Mouse (Mus musculus) lung, embryonic 16.5 days (tissue): ENCODE data around the gene Arhgap42. TPM values are rescaled to one million over a fixed set of nuclear protein-coding genes. Genes with fewer than 3 reads are reported as not detected.

Experiments used
- ATAC-seq: fragments of 200-750 bp; cut with Nextera tagmentation; 2 replicates; pipeline ENCODE4 v1.8.0; 2017; ENCODE audit warnings: low read depth, mild to moderate bottlenecking, moderate library complexity
- H3K27ac ChIP-seq: fragments of 300-500 bp; sonication (generic); 2 replicates; pipeline ENCODE4 v1.5.1; 2014; ENCODE audit warnings: mild to moderate bottlenecking, control low read depth, low read length
- H3K27me3 ChIP-seq: fragments of 300-500 bp; sonication (generic); 2 replicates; pipeline ENCODE4 v1.6.1; 2014; ENCODE audit warnings: low read depth, low read length, mixed read lengths; ENCODE audit not compliant: control insufficient read depth, insufficient read depth
- H3K36me3 ChIP-seq: fragments of 300-500 bp; sonication (generic); 2 replicates; pipeline ENCODE4 v1.6.1; 2014; ENCODE audit warnings: low read length; ENCODE audit not compliant: control insufficient read depth, insufficient read depth
- H3K4me1 ChIP-seq: fragments of 300-500 bp; sonication (generic); replicated peaks from 2 replicates; pipeline ENCODE4 v1.6.1; 2014; ENCODE audit warnings: low read length, mixed read lengths; ENCODE audit not compliant: control insufficient read depth, insufficient read depth
- H3K4me2 ChIP-seq: fragments of 300-500 bp; sonication (generic); 2 replicates; pipeline ENCODE4 v1.6.1; 2014; ENCODE audit warnings: low read depth, low read length, control low read depth
- H3K4me3 ChIP-seq: fragments of 300-500 bp; sonication (generic); 2 replicates; pipeline ENCODE4 v1.5.1; 2014; ENCODE audit warnings: mild to moderate bottlenecking, low read length, control low read depth
- H3K9ac ChIP-seq: fragments of 300-500 bp; sonication (generic); 2 replicates; pipeline ENCODE4 v1.6.1; 2014; ENCODE audit warnings: low read length, control low read depth
- H3K9me3 ChIP-seq: fragments of 300-500 bp; sonication (generic); 2 replicates; pipeline ENCODE4 v1.6.1; 2016; ENCODE audit warnings: low read length; ENCODE audit not compliant: control insufficient read depth
- WGBS: fragments of 180-500 bp; shearing (Covaris S2); extraction: QIAGEN DNeasy Blood & Tissue Kit; methylation state at CpG from one replicate; pipeline ENCODE4 v1.1.7; 2014; 5-methylcytosine and 5-hydroxymethylcytosine counted together
- polyA plus RNA-seq: library from polyadenylated mRNA; unstranded; fragments of >200 nt; fragmentation: Nextera tagmentation; extraction: Ambion mirVana; gene quantifications from 2 replicates; pipeline ENCODE4 v1.2.1, GENCODE M21; 2015

Gene Arhgap42
- polyA plus RNA-seq, 1 experiment from 2014 or later: 43.9 TPM

- Histone ChIP-seq H3K9me3 (no peaks in the 10 kb centered on the region), H3K4me3 (no peak overlapping the region), H3K27ac (no peak overlapping the region), H3K36me3 (no peaks in the 10 kb centered on the region), H3K27me3 (no peaks in the 10 kb centered on the region), H3K4me2 (no peak overlapping the region), H3K9ac (no peak overlapping the region), H3K4me1 (no peaks in the 10 kb centered on the region)
- ATAC-seq: no peak
- WGBS: 59% methylated on average over 4 of the region's 4 CpGs
Observed at GRCm38 (mm10) chr9:9243834-9244233, 4.9 kb upstream of the Arhgap42 start.

DNA sequence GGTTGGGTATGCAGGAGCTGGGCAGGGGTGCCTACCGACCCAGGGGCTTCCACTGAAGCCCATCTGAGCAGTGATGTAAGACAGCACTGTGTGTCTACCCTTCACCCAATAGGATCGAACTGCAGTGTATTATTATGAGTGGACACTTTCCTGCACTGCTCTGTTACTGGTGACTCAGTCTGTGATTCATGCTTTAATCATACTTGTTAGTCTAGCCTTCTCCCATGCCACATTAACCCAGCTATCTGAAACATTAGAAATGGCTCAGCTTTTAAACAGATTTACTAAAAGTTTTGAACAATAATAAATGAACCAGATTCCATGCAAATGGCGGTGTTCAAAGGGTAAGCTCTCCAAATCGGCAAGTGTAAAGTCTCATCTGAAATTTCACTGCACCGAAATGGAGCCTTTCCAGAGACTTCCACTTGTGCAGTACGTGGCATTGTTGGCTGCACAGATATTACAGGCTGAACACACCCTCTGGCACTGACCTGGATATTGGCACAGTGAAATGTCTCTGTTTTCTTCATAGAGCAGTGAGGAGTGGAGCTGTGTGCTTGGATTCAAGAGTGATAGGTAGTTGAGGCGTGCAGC lies 2.4 kb upstream of the Arhgap42 start:
- 80% methylated on average over 7 of the region's 7 CpGs for WGBS
- Histone ChIP-seq H3K4me2 (no peak overlapping the region), H3K27ac (no peak overlapping the region), H3K4me3 (no peak overlapping the region), H3K4me1 (peaks cover 8% of the 10 kb centered on the region; the same call in 1 of the 2 replicates), H3K9ac (no peak overlapping the region), H3K36me3 (no peaks in the 10 kb centered on the region), H3K27me3 (no peaks in the 10 kb centered on the region), H3K9me3 (no peaks in the 10 kb centered on the region)
- no peak for ATAC-seq

- no peak for ATAC-seq
- peak overlapping the region; percentile 96 for H3K9ac ChIP-seq
- peak overlapping the region; percentile 62 for H3K4me2 ChIP-seq
- H3K4me1 ChIP-seq: peaks cover 8% of the 10 kb centered on the region; the same call in 1 of the 2 replicates
- no peaks in the 10 kb centered on the region for H3K9me3 ChIP-seq
- 29% methylated on average over 5 of the region's 5 CpGs for WGBS
- no peaks in the 10 kb centered on the region for H3K36me3 ChIP-seq
- H3K4me3 ChIP-seq: peak overlapping the region; percentile 96
- no peak overlapping the region for H3K27ac ChIP-seq
- H3K27me3 ChIP-seq: no peaks in the 10 kb centered on the region
Observed at GRCm38 (mm10) chr9:9237511-9237910, 1.4 kb downstream of the Arhgap42 start.

GRCm38 (mm10) chr9:9229662-9230061 lies 9.2 kb downstream of the Arhgap42 start:
- no peak for ATAC-seq
- no peaks in the 10 kb centered on the region for H3K36me3 ChIP-seq
- 0 out of 2 replicates have a peak, but pooled peaks cover 3% of the 10 kb centered on the region for H3K4me1 ChIP-seq
- 64% methylated on average over 3 of the region's 3 CpGs for WGBS
- H3K4me2 ChIP-seq: no peak overlapping the region
- H3K4me3 ChIP-seq: no peak overlapping the region
- no peak overlapping the region for H3K9ac ChIP-seq
- no peak overlapping the region for H3K27ac ChIP-seq
- H3K9me3 ChIP-seq: peaks cover 3% of the 10 kb centered on the region; the same call in 1 of the 2 replicates
- no peaks in the 10 kb centered on the region for H3K27me3 ChIP-seq

DNA sequence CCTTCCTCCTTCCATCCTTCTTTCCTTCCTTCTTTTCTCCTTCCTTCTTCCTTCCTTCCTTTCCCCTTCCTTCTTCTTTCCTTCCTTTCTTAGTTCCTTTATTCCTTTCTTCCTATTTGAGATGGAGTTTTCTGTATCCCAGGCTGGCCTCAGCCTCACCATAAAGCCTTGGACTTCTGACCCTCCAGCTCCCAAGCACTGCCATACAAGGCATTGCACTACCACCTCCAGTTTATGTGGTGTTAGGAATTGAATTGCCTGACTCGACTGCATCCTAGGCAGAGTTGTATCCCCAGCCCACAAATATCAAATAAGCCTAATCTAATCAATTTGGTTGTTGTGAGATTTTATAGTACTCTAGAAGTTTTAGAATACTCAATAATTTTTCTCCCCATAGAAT lies 14.1 kb downstream of the Arhgap42 start:
- Histone ChIP-seq H3K27me3 (no peaks in the 10 kb centered on the region), H3K36me3 (no peaks in the 10 kb centered on the region), H3K4me3 (no peak overlapping the region), H3K9me3 (no peaks in the 10 kb centered on the region), H3K4me2 (no peak overlapping the region), H3K9ac (no peak overlapping the region), H3K27ac (no peak overlapping the region), H3K4me1 (0 out of 2 replicates have a peak, but pooled peaks cover 3% of the 10 kb centered on the region)
- WGBS: 51% methylated on average over 1 of the region's 1 CpGs
- no peak for ATAC-seq

DNA sequence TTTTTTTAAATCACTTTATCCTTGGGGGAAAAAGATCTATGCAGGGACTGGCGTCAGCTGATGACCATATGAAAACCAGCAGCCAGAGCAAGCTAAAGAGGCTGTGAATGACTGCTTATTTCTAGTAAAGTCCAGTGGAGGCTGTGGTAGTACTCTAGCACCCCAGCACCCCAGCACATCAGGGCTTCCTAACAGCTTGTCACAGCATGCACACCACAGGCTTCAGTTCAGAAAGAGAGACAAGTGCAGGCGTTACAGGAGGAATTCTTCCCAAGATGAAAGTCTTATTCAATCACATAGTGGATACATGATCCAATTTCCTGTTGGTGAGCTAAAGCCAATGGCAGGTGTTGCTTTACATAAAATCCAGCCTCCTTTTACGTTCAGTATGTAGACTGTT lies 15.5 kb downstream of the Arhgap42 start:
- no peaks in the 10 kb centered on the region for H3K9me3 ChIP-seq
- WGBS: 68% methylated on average over 3 of the region's 3 CpGs
- no peak for ATAC-seq
- no peaks in the 10 kb centered on the region for H3K4me1 ChIP-seq
- H3K4me3 ChIP-seq: no peak overlapping the region
- H3K27ac ChIP-seq: no peak overlapping the region
- no peaks in the 10 kb centered on the region for H3K36me3 ChIP-seq
- H3K4me2 ChIP-seq: no peak overlapping the region
- H3K9ac ChIP-seq: no peak overlapping the region
- no peaks in the 10 kb centered on the region for H3K27me3 ChIP-seq

GRCm38 (mm10) chr9:9221950-9222486 lies 16.9 kb downstream of the Arhgap42 start:
- Histone ChIP-seq H3K4me3 (no peak overlapping the region), H3K4me2 (no peak overlapping the region), H3K36me3 (no peaks in the 10 kb centered on the region), H3K27me3 (no peaks in the 10 kb centered on the region), H3K9me3 (no peaks in the 10 kb centered on the region), H3K4me1 (no peaks in the 10 kb centered on the region), H3K9ac (no peak overlapping the region), H3K27ac (no peak overlapping the region)
- ATAC-seq: no peak
- WGBS: 69% methylated on average over 3 of the region's 3 CpGs

GRCm38 (mm10) chr9:9221185-9221584 lies 17.7 kb downstream of the Arhgap42 start:
- H3K27ac ChIP-seq: no peak overlapping the region

GRCm38 (mm10) chr9:9218301-9218700 lies 20.6 kb downstream of the Arhgap42 start:
- WGBS: 62% methylated on average over 2 of the region's 2 CpGs

More at GRCm38 (mm10) chr9:9221185-9221584, 17.7 kb downstream of the Arhgap42 start:
- Histone ChIP-seq H3K4me1 (no peaks in the 10 kb centered on the region), H3K4me3 (no peak overlapping the region), H3K9ac (no peak overlapping the region), H3K9me3 (no peaks in the 10 kb centered on the region), H3K36me3 (no peaks in the 10 kb centered on the region), H3K27me3 (no peaks in the 10 kb centered on the region), H3K4me2 (no peak overlapping the region)
- ATAC-seq: no peak
- 72% methylated on average over 4 of the region's 4 CpGs for WGBS

More at GRCm38 (mm10) chr9:9218301-9218700, 20.6 kb downstream of the Arhgap42 start:
- H3K27ac ChIP-seq: no peak overlapping the region
- no peak overlapping the region for H3K9ac ChIP-seq
- no peak overlapping the region for H3K4me3 ChIP-seq
- no peaks in the 10 kb centered on the region for H3K9me3 ChIP-seq
- no peaks in the 10 kb centered on the region; the same call in 1 of the 2 replicates for H3K4me1 ChIP-seq
- H3K27me3 ChIP-seq: no peaks in the 10 kb centered on the region
- no peak overlapping the region for H3K4me2 ChIP-seq
- ATAC-seq: no peak
- H3K36me3 ChIP-seq: no peaks in the 10 kb centered on the region
